Mouse (Mus musculus) heart, embryonic 14.5 days (tissue): ENCODE results near the gene Lgr5. TPM values are rescaled to one million over a fixed set of nuclear protein-coding genes. Genes with fewer than 3 reads are reported as not detected.

Experiments
- ATAC-seq: fragments of 200-750 bp; cut with Nextera tagmentation; 2 replicates; pipeline ENCODE4 v1.8.0; 2017; ENCODE audit warnings: low read depth, moderate TSS enrichment; ENCODE audit not compliant: insufficient number of reproducible peaks, insufficient read depth, low FRiP score
- H3K27ac ChIP-seq, 2 experiments: fragments of 200-500 bp in 1 of 2; fragments of 300-500 bp in 1 of 2; sonication (generic) in 1 of 2; replicated peaks in 1 of 2; 2 replicates each; pipeline ENCODE4 v1.5.1; 2012 to 2014; ENCODE audit warnings: low read depth in 2 of 2, low read length in 2 of 2, control low read depth in 1 of 2, mild to moderate bottlenecking in 1 of 2, mixed read lengths in 1 of 2; ENCODE audit not compliant: control insufficient read depth in 1 of 2, insufficient read depth in 1 of 2
- H3K27me3 ChIP-seq: fragments of 300-500 bp; sonication (generic); 2 replicates; pipeline ENCODE4 v1.6.1; 2014; ENCODE audit warnings: mild to moderate bottlenecking, low read length, control low read depth; ENCODE audit not compliant: control insufficient read depth, insufficient read depth
- H3K36me3 ChIP-seq: fragments of 300-500 bp; sonication (generic); 2 replicates; pipeline ENCODE4 v1.6.1; 2014; ENCODE audit warnings: mild to moderate bottlenecking, control low read depth, low read length, mixed read lengths; ENCODE audit not compliant: control insufficient read depth, insufficient read depth
- H3K4me1 ChIP-seq, 2 experiments: fragments of 200-500 bp in 1 of 2; fragments of 300-500 bp in 1 of 2; sonication (generic) in 1 of 2; 2 replicates each; pipeline ENCODE4 v1.6.1; 2012 to 2014; ENCODE audit warnings: low read length in 2 of 2, control low read depth in 1 of 2, mixed read lengths in 1 of 2; ENCODE audit not compliant: control insufficient read depth in 2 of 2, insufficient read depth in 2 of 2
- H3K4me2 ChIP-seq: fragments of 300-500 bp; sonication (generic); 2 replicates; pipeline ENCODE4 v1.6.1; 2014; ENCODE audit warnings: mild to moderate bottlenecking, low read length
- H3K4me3 ChIP-seq, 2 experiments: fragments of 200-500 bp in 1 of 2; fragments of 300-500 bp in 1 of 2; sonication (generic) in 1 of 2; 2 replicates each; pipeline ENCODE4 v1.5.1; 2012 to 2014; ENCODE audit warnings: low read length in 2 of 2, mild to moderate bottlenecking in 2 of 2, control low read depth in 1 of 2, low read depth in 1 of 2, moderate library complexity in 1 of 2; ENCODE audit not compliant: control insufficient read depth in 1 of 2, insufficient read depth in 1 of 2
- H3K9ac ChIP-seq: fragments of 300-500 bp; sonication (generic); 2 replicates; pipeline ENCODE4 v1.6.1; 2014; ENCODE audit warnings: mild to moderate bottlenecking, low read length
- H3K9me3 ChIP-seq: fragments of 300-500 bp; sonication (generic); 2 replicates; pipeline ENCODE4 v1.6.1; 2016; ENCODE audit warnings: low read length, control low read depth; ENCODE audit not compliant: control insufficient read depth
- whole genome bisulfite sequencing: fragments of 180-500 bp; shearing (Covaris S2); extraction: QIAGEN DNeasy Blood & Tissue Kit; methylation state at CpG from one replicate; pipeline ENCODE4 v1.1.7; 2014; 5-methylcytosine and 5-hydroxymethylcytosine counted together
- polyA plus RNA-seq: library from polyadenylated mRNA; unstranded; fragments of >200 nt; fragmentation: Nextera tagmentation; extraction: Ambion mirVana; gene quantifications from 2 replicates; pipeline ENCODE4 v1.2.1, GENCODE M21; 2014

Lgr5 gene
- polyA plus RNA-seq, 1 experiment from 2014 or later, result 0.19 TPM

GRCm38 (mm10) chr10:115492956-115493777 lies 94.4 kb downstream of the Lgr5 start:
- Histone ChIP-seq H3K4me1 (peaks cover 0 to 3% of the 10 kb centered on the region in 2 experiments; a peak in 1 of 4 replicates), H3K27me3 (no peaks in the 10 kb centered on the region), H3K9me3 (no peaks in the 10 kb centered on the region), H3K4me3 (no peak overlapping the region), H3K9ac (no peak overlapping the region), H3K4me2 (peak overlapping the region; percentile 33), H3K27ac (no peak overlapping the region), H3K36me3 (no peaks in the 10 kb centered on the region)
- whole genome bisulfite sequencing, result 31% methylated on average over 12 of the region's 12 CpGs
- no peak; the same call in 1 of the 2 replicates for ATAC-seq

GRCm38 (mm10) chr10:115491803-115492510 lies 95.6 kb downstream of the Lgr5 start:
- H3K4me3 ChIP-seq, result no peak overlapping the region
- H3K4me2 ChIP-seq, result no peak overlapping the region
- H3K4me1 ChIP-seq, result peaks cover 0 to 3% of the 10 kb centered on the region in 2 experiments; a peak in 1 of 4 replicates
- H3K36me3 ChIP-seq, result no peaks in the 10 kb centered on the region
- no peak overlapping the region for H3K27ac ChIP-seq
- WGBS, result 93% methylated on average over 7 of the region's 7 CpGs
- no peak overlapping the region for H3K9ac ChIP-seq
- H3K27me3 ChIP-seq, result no peaks in the 10 kb centered on the region
- H3K9me3 ChIP-seq, result no peaks in the 10 kb centered on the region
- no peak for ATAC-seq

GRCm38 (mm10) chr10:115485602-115486001 lies 102.0 kb downstream of the Lgr5 start:
- 63% methylated on average over 2 of the region's 2 CpGs for WGBS
- no peaks in the 10 kb centered on the region for H3K4me1 ChIP-seq
- H3K4me2 ChIP-seq, result no peak overlapping the region
- H3K9me3 ChIP-seq, result no peaks in the 10 kb centered on the region
- H3K9ac ChIP-seq, result no peak overlapping the region
- no peak overlapping the region for H3K4me3 ChIP-seq
- no peaks in the 10 kb centered on the region for H3K36me3 ChIP-seq
- no peak for ATAC-seq
- no peaks in the 10 kb centered on the region for H3K27me3 ChIP-seq
- no peak overlapping the region for H3K27ac ChIP-seq

- Histone ChIP-seq H3K27ac (no peak overlapping the region), H3K4me2 (no peak overlapping the region), H3K4me1 (no peaks in the 10 kb centered on the region; a peak in 1 of 4 replicates), H3K27me3 (no peaks in the 10 kb centered on the region), H3K9ac (no peak overlapping the region), H3K4me3 (no peak overlapping the region), H3K9me3 (no peaks in the 10 kb centered on the region), H3K36me3 (no peaks in the 10 kb centered on the region)
- WGBS, result 74% methylated on average over 3 of the region's 3 CpGs
- ATAC-seq, result no peak
Observed at GRCm38 (mm10) chr10:115484660-115485059, 102.9 kb downstream of the Lgr5 start.

GRCm38 (mm10) chr10:115478441-115479141 lies 109.0 kb downstream of the Lgr5 start:
- Histone ChIP-seq H3K4me2 (peak overlapping the region; percentile 52), H3K4me3 (peak overlapping the region in 1 of 2 experiments; percentile 5; a peak in 1 of 4 replicates), H3K4me1 (peaks cover 6% of the 10 kb centered on the region in 2 experiments; a peak in 3 of 4 replicates), H3K9ac (no peak overlapping the region), H3K27me3 (no peaks in the 10 kb centered on the region), H3K9me3 (no peaks in the 10 kb centered on the region), H3K36me3 (no peaks in the 10 kb centered on the region), H3K27ac (no peak overlapping the region)
- no peak for ATAC-seq
- 19% methylated on average over 20 of the region's 20 CpGs for WGBS

- H3K36me3 ChIP-seq, result no peaks in the 10 kb centered on the region
- H3K27ac ChIP-seq, result no peak overlapping the region
- H3K4me2 ChIP-seq, result no peak overlapping the region
- no peaks in the 10 kb centered on the region for H3K9me3 ChIP-seq
- no peak for ATAC-seq
- no peak overlapping the region for H3K4me3 ChIP-seq
- WGBS, result 90% methylated on average over 9 of the region's 9 CpGs
- no peak overlapping the region for H3K9ac ChIP-seq
- H3K27me3 ChIP-seq, result no peaks in the 10 kb centered on the region
- H3K4me1 ChIP-seq, result peaks cover 6% of the 10 kb centered on the region in 2 experiments; a peak in 3 of 4 replicates
Observed at GRCm38 (mm10) chr10:115476506-115476905, 111.1 kb downstream of the Lgr5 start.

GRCm38 (mm10) chr10:115475000-115475550 lies 112.5 kb downstream of the Lgr5 start:
- Histone ChIP-seq H3K4me1 (peaks cover 6% of the 10 kb centered on the region in 2 experiments; a peak in 3 of 4 replicates), H3K9ac (no peak overlapping the region), H3K4me3 (no peak overlapping the region), H3K27me3 (no peaks in the 10 kb centered on the region), H3K4me2 (no peak overlapping the region), H3K27ac (no peak overlapping the region), H3K36me3 (no peaks in the 10 kb centered on the region), H3K9me3 (no peaks in the 10 kb centered on the region)
- WGBS, result 63% methylated on average over 7 of the region's 7 CpGs
- ATAC-seq, result no peak
